In genomic region chr2:166401860-166402259, GRCm38 (mm10) we compare ENCODE assay signal across 26 mouse cellular contexts.
DNase-seq lines count a peak whose midpoint lies in the region; ATAC-seq lines count a peak whose summit lies in the region.
"Had no signal": no experiment of that assay in that cellular context is flagged by ENCODE, and none has a peak within 500 bp of the region (broad histone marks: within the 10 kb centered on the region; RNA-seq: fewer than 3 reads in every experiment).

No protein-coding gene starts in this region.

- no peak overlapping the region for H3K9ac ChIP-seq in heart, embryonic 16.5 days (ENCODE audit: low read length)
- H3K9ac ChIP-seq: embryonic facial prominence, embryonic 13.5 days; hindbrain, embryonic 14.5 days; limb, embryonic 15.5 days; liver, embryonic 14.5 days; lung, embryonic 14.5 days; neural tube, embryonic 15.5 days had no signal

- peak overlapping the region; percentile 21 for H3K27ac ChIP-seq in heart, embryonic 16.5 days (ENCODE audit: low read length)
- H3K27ac ChIP-seq: embryonic facial prominence, embryonic 13.5 days; gastrocnemius, adult 2 months; hindbrain, embryonic 14.5 days; limb, embryonic 15.5 days; liver, embryonic 14.5 days; neural tube, embryonic 15.5 days had no signal

- no peaks in the 10 kb centered on the region for H3K36me3 ChIP-seq in heart, embryonic 16.5 days (ENCODE audit: control insufficient read depth, insufficient read depth)
- H3K36me3 ChIP-seq: embryonic facial prominence, embryonic 13.5 days; limb, embryonic 15.5 days; neural tube, embryonic 15.5 days had no signal

- intact Hi-C loops in heart, postnatal 14 days (cut with DNase I) = no loop called here

- no peak for ATAC-seq in heart, embryonic 16.5 days (replicated peaks; ENCODE audit: extremely low read depth, insufficient read depth, low FRiP score)
- ATAC-seq: forebrain, embryonic 14.5 days; inflammation-experienced regulatory T-cells, adult 6 months had no signal

- H3K9me3 ChIP-seq in heart, embryonic 16.5 days (replicated peaks; ENCODE audit: control insufficient read depth, low read length) = no peaks in the 10 kb centered on the region
- H3K9me3 ChIP-seq: embryonic facial prominence, embryonic 13.5 days; limb, embryonic 15.5 days; neural tube, embryonic 15.5 days had no signal

- H3K4me1 ChIP-seq in heart, embryonic 16.5 days (ENCODE audit: control insufficient read depth, insufficient read depth, low read length) = peaks cover 55% of the 10 kb centered on the region

- H3K4me3 ChIP-seq in heart, embryonic 16.5 days (ENCODE audit: low read length) = no peak overlapping the region
- H3K4me3 ChIP-seq: embryonic facial prominence, embryonic 13.5 days; erythroblast, embryonic 14.5 days; gastrocnemius, adult 2 months; limb, embryonic 15.5 days; neural tube, embryonic 15.5 days had no signal

- DNase-seq in heart, postnatal 14 days = no peak
- DNase-seq in B cell, adult 2 months = peak; percentile 40 to 42
- peak; percentile 24 for DNase-seq in c-Kit-positive CD71-negative TER-119-negative erythroid progenitor cells, embryonic 14.5 days (ENCODE audit: low read depth)
- DNase-seq in natural killer cell, adult 2 months (ENCODE audit: low spot score in 2 of 2) = peak; percentile 39 to 49
- no peak for DNase-seq in cerebellum, postnatal 14 days
- no peak for DNase-seq in cerebellum, adult 18-20 months
- DNase-seq: adrenal gland, postnatal 36 days; cerebellum, adult 11 months; cerebellum, postnatal 10 days; gastrocnemius, adult 2 months; kidney, adult 18-20 months; layer of hippocampus, adult 9-11 months; left cerebral cortex, postnatal 4 days; lung, embryonic 14.5 days; lung, postnatal 36 days; right cerebral cortex, adult 18-20 months; right cerebral cortex, postnatal 4 days had no signal

- WGBS in heart, embryonic 16.5 days = 73% methylated on average over 3 of the region's 3 CpGs

- H3K27me3 ChIP-seq in heart, embryonic 16.5 days (ENCODE audit: control insufficient read depth, insufficient read depth, low read length) = no peaks in the 10 kb centered on the region
- H3K27me3 ChIP-seq: embryonic facial prominence, embryonic 13.5 days; limb, embryonic 15.5 days had no signal

- no peak overlapping the region for H3K4me2 ChIP-seq in heart, embryonic 16.5 days (ENCODE audit: low read depth, low read length)
- H3K4me2 ChIP-seq: embryonic facial prominence, embryonic 13.5 days; hindbrain, embryonic 14.5 days; limb, embryonic 15.5 days; lung, embryonic 14.5 days; neural tube, embryonic 15.5 days had no signal

Comparison
In these comparisons a context has a peak if more than half of its experiments do, and no peak if none do; other contexts are left out.
1. DNase-seq: peak in B cell, adult 2 months (2 of 2), c-Kit-positive CD71-negative TER-119-negative erythroid progenitor cells, embryonic 14.5 days (single experiment) and natural killer cell, adult 2 months (2 of 2); none in heart, postnatal 14 days (0 of 2), cerebellum, postnatal 14 days (0 of 2) and cerebellum, adult 18-20 months (0 of 2).